Mouse (Mus musculus): Measurements from ENCODE around the gene Zfp791. TPM values are rescaled to one million over a fixed set of nuclear protein-coding genes. Genes with fewer than 3 reads are reported as not detected.

Zfp791 gene
- total RNA-seq, 1 experiment from 2014 or later = 2.8 TPM

Small RNA genes lying within 50 kb of the gene (microRNA-seq; reads per million reads assigned to microRNA genes)
- 0.38 to 0.43 reads per million in 2 experiments for gene Gm23388
- gene Mir7070 = 0 to 1.3 reads per million in 2 experiments

Other genes starting within 250 kb of the Zfp791 start
- 55.4 and 84.8 TPM in 2 replicates for gene Gcdh, start 229.2 kb downstream of the Zfp791 start, total RNA-seq (2021)
- gene Klf1, start 221.2 kb downstream of the Zfp791 start, total RNA-seq (2021) = 0.56 and 5.1 TPM in 2 replicates
- gene Dnase2a, start 214.5 kb downstream of the Zfp791 start, total RNA-seq (2021) = 8.3 and 11.0 TPM in 2 replicates
- 1.2 and 3.1 TPM in 2 replicates for gene Mast1, start 185.7 kb downstream of the Zfp791 start, total RNA-seq (2021)
- not detected in 2 replicates for gene Rtbdn, start 176.1 kb downstream of the Zfp791 start, total RNA-seq (2021)
- 2.1 TPM in 1 of 2 replicates, not detected in the other for gene Gm49661, start 153.7 kb downstream of the Zfp791 start, total RNA-seq (2021)
- 532 and 572 TPM in 2 replicates for gene Prdx2, start 153.5 kb downstream of the Zfp791 start, total RNA-seq (2021)
- 88.3 and 96.4 TPM in 2 replicates for gene Rnaseh2a, start 153.3 kb downstream of the Zfp791 start, total RNA-seq (2021)
- 58.3 and 211 TPM in 2 replicates for gene Junb, start 144.4 kb downstream of the Zfp791 start, total RNA-seq (2021)
- 5.8 and 6.9 TPM in 2 replicates for gene Hook2, start 132.5 kb downstream of the Zfp791 start, total RNA-seq (2021)
- gene Best2, start 108.6 kb downstream of the Zfp791 start, total RNA-seq (2021) = not detected in 2 replicates
- 91.4 and 94.7 TPM in 2 replicates for gene Asna1, start 97.8 kb downstream of the Zfp791 start, total RNA-seq (2021)
- 154 and 161 TPM in 2 replicates for gene Trir, start 96.3 kb downstream of the Zfp791 start, total RNA-seq (2021)
- gene Tnpo2, start 86.2 kb downstream of the Zfp791 start, total RNA-seq (2021) = 65.9 and 67.8 TPM in 2 replicates
- 18.0 and 18.4 TPM in 2 replicates for gene Fbxw9, start 63.0 kb downstream of the Zfp791 start, total RNA-seq (2021)
- not detected in 2 replicates for gene Gm5741, start 55.1 kb downstream of the Zfp791 start, total RNA-seq (2021)
- 28.7 and 40.6 TPM in 2 replicates for gene Dhps, start 51.3 kb downstream of the Zfp791 start, total RNA-seq (2021)
- 68.3 and 70.3 TPM in 2 replicates for gene Wdr83os, start 42.4 kb downstream of the Zfp791 start, total RNA-seq (2021)
- gene Wdr83, start 41.8 kb downstream of the Zfp791 start, total RNA-seq (2021) = 30.0 and 30.9 TPM in 2 replicates
- 49.8 and 56.3 TPM in 2 replicates for gene Man2b1, start 39.8 kb downstream of the Zfp791 start, total RNA-seq (2021)
- gene Cks1brt, start 28.8 kb upstream of the Zfp791 start, total RNA-seq (2021) = not detected in 2 replicates
- not detected in 2 replicates for gene Olfr371, start 102.9 kb upstream of the Zfp791 start, total RNA-seq (2021)
- 26.5 and 29.3 TPM in 2 replicates for gene Orc6, start 176.5 kb upstream of the Zfp791 start, total RNA-seq (2021)
- gene Vps35, start 176.7 kb upstream of the Zfp791 start, total RNA-seq (2021) = 83.8 and 84.2 TPM in 2 replicates

All from adrenal gland, postnatal 14 days (tissue).